ENCODE assay signal across 8 mouse cellular contexts in the genomic region with DNA sequence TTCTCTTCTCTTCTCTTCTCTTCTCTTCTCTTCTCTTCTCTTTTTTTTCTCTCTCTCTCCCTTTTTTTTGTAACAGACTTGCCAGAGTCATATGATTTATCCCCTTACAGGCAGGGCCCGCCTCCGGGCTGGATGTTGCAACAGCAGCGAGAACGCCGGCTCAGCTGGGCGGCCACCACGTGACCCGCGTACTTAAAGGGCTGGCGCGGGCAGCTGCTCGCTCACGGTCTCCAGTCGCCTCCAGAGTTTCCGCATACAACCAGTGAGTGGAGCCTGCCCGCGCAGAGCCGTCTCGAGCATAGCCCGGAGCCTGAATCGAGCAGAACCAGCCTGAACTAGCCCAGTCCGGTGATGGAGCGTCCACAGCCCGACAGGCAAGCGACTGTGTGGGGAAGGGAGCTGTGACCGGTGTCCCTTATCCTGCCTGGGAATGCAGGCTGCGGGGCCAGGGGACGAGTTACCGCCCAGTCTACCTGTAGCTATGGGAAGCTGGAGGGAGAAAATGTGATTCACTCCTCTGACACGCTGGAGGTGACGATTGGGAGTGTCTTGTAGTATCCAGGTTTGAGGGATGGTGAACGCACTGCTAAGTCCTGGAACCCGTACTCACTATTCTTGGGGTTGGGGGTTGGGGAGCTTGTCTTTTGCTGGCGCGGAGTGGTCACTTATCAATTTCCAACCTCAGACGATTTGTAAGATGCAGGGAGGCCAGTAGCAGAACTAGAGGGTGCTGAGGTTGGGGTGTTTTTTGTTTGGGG. TPM values are rescaled to one million over a fixed set of nuclear protein-coding genes. Genes with fewer than 3 reads are reported as not detected.
DNase-seq lines count a peak whose midpoint lies in the region; ATAC-seq and TF ChIP-seq lines count a peak whose summit lies in the region.

A gene (plus strand): TSS at position 223 of the 758 bp plus-strand sequence.

- WGBS in forebrain, embryonic 12.5 days: 0% methylated on average over 36 of the region's 36 CpGs
- 1% methylated on average over 36 of the region's 36 CpGs for WGBS in heart, embryonic 16.5 days
- WGBS in liver, embryonic 14.5 days (ENCODE audit: insufficient replicate concordance): 1% methylated on average over 36 of the region's 36 CpGs
- WGBS in stomach, embryonic 15.5 days: under 1% methylated on average over 36 of the region's 36 CpGs

- DNase-seq in kidney, postnatal 36 days: peak; percentile 97
- DNase-seq in liver, embryonic 14.5 days (ENCODE audit: low read depth in 3 of 3, low spot score in 3 of 3): peak in 2 of 3 experiments; percentile 42 to 44
- DNase-seq in neural tube, embryonic 10.5 days (ENCODE audit: extremely low spot score, low spot score): peak; percentile 91

- peaks cover 7% of the 10 kb centered on the region; the same call in 1 of the 2 replicates for H3K27me3 ChIP-seq in E14TG2a.4 (ENCODE audit: insufficient read depth, low read length)
- peaks cover 15% of the 10 kb centered on the region; the same call in 1 of the 2 replicates for H3K27me3 ChIP-seq in forebrain, embryonic 12.5 days
- no peaks in the 10 kb centered on the region for H3K27me3 ChIP-seq in heart, embryonic 16.5 days (ENCODE audit: control insufficient read depth, insufficient read depth, low read length)
- peaks cover 15% of the 10 kb centered on the region for H3K27me3 ChIP-seq in liver, embryonic 14.5 days (ENCODE audit: control insufficient read depth, insufficient read depth, low read length)
- H3K27me3 ChIP-seq in stomach, embryonic 15.5 days (replicated peaks): no peaks in the 10 kb centered on the region

- peaks cover 39% of the 10 kb centered on the region for H3K36me3 ChIP-seq in E14TG2a.4 (ENCODE audit: insufficient read depth, low read length)
- peaks cover 12% of the 10 kb centered on the region for H3K36me3 ChIP-seq in forebrain, embryonic 12.5 days (replicated peaks)
- H3K36me3 ChIP-seq in heart, embryonic 16.5 days (ENCODE audit: control insufficient read depth, insufficient read depth): no peaks in the 10 kb centered on the region
- no peaks in the 10 kb centered on the region for H3K36me3 ChIP-seq in liver, embryonic 14.5 days (replicated peaks; ENCODE audit: control insufficient read depth, insufficient read depth, low read depth)
- peaks cover 8% of the 10 kb centered on the region; the same call in 1 of the 2 replicates for H3K36me3 ChIP-seq in stomach, embryonic 15.5 days

- TF ChIP-seq CTCF in E14TG2a.4 (conservative IDR thresholded peaks at IDR 0.05; ENCODE audit: low read length): no peak
- 0 out of 2 replicates have a peak, but pooled peaks have one; percentile 12 for TF ChIP-seq CTCF in liver, embryonic 14.5 days (IDR thresholded peaks at IDR 0.05; ENCODE audit: low read depth)

- ATAC-seq in cerebellum, adult (ENCODE audit: insufficient number of reproducible peaks, low FRiP score, low TSS enrichment): peak; percentile 80
- peak; percentile 95 for ATAC-seq in forebrain, embryonic 12.5 days (ENCODE audit: low FRiP score)
- peak; percentile 94 for ATAC-seq in heart, embryonic 16.5 days (replicated peaks; ENCODE audit: extremely low read depth, insufficient read depth, low FRiP score)
- ATAC-seq in liver, embryonic 14.5 days (ENCODE audit: insufficient read depth): peak; percentile 68
- ATAC-seq in stomach, embryonic 15.5 days (ENCODE audit: insufficient read depth, low FRiP score, low read depth): peak; percentile 90

- H3K9me3 ChIP-seq in E14TG2a.4 (ENCODE audit: low read length): no peaks in the 10 kb centered on the region
- H3K9me3 ChIP-seq in forebrain, embryonic 12.5 days: no peaks in the 10 kb centered on the region
- H3K9me3 ChIP-seq in heart, embryonic 16.5 days (replicated peaks; ENCODE audit: control insufficient read depth, low read length): no peaks in the 10 kb centered on the region
- no peaks in the 10 kb centered on the region for H3K9me3 ChIP-seq in liver, embryonic 14.5 days (ENCODE audit: control insufficient read depth, low read length)
- no peaks in the 10 kb centered on the region for H3K9me3 ChIP-seq in stomach, embryonic 15.5 days

- H3K4me3 ChIP-seq in E14TG2a.4 (replicated peaks; ENCODE audit: low read length): peak within 1 kb of the TSS; percentile 93
- peak within 1 kb of the TSS; percentile 57 for H3K4me3 ChIP-seq in forebrain, embryonic 12.5 days (replicated peaks)
- H3K4me3 ChIP-seq in heart, embryonic 16.5 days (ENCODE audit: low read length): peak within 1 kb of the TSS; percentile 63
- H3K4me3 ChIP-seq in liver, embryonic 14.5 days (ENCODE audit: insufficient read depth in 1 of 2, low read depth in 2 of 2, low read length in 2 of 2): peak within 1 kb of the TSS; percentile 51 to 55
- peak within 1 kb of the TSS; percentile 58 for H3K4me3 ChIP-seq in stomach, embryonic 15.5 days (replicated peaks)

- TF ChIP-seq EP300 in liver, embryonic 14.5 days (IDR thresholded peaks at IDR 0.05; ENCODE audit: low read depth): no peak

- H3K9ac ChIP-seq in forebrain, embryonic 12.5 days: peak within 1 kb of the TSS; percentile 68
- peak within 1 kb of the TSS; percentile 75 for H3K9ac ChIP-seq in heart, embryonic 16.5 days (ENCODE audit: low read length)
- H3K9ac ChIP-seq in liver, embryonic 14.5 days (replicated peaks): peak within 1 kb of the TSS; percentile 54
- H3K9ac ChIP-seq in stomach, embryonic 15.5 days: peak within 1 kb of the TSS; percentile 50

- peak within 1 kb of the TSS; percentile 87 for H3K4me2 ChIP-seq in forebrain, embryonic 12.5 days
- H3K4me2 ChIP-seq in heart, embryonic 16.5 days (ENCODE audit: low read depth, low read length): peak within 1 kb of the TSS; percentile 79
- H3K4me2 ChIP-seq in liver, embryonic 14.5 days (ENCODE audit: low read depth): peak within 1 kb of the TSS; percentile 72
- H3K4me2 ChIP-seq in stomach, embryonic 15.5 days: peak within 1 kb of the TSS; percentile 88

- no peak within 1 kb of the TSS for H3K27ac ChIP-seq in forebrain, embryonic 12.5 days
- 0 out of 2 replicates have a peak within 1 kb of the TSS, but pooled peaks have one; percentile 29 for H3K27ac ChIP-seq in heart, embryonic 16.5 days (ENCODE audit: low read length)
- no peak within 1 kb of the TSS for H3K27ac ChIP-seq in liver, embryonic 14.5 days
- peak within 1 kb of the TSS; percentile 76 for H3K27ac ChIP-seq in stomach, embryonic 15.5 days

- H3K4me1 ChIP-seq in E14TG2a.4 (replicated peaks; ENCODE audit: low read depth, low read length): peaks cover 66% of the 10 kb centered on the region
- peaks cover 16% of the 10 kb centered on the region for H3K4me1 ChIP-seq in forebrain, embryonic 12.5 days
- peaks cover 15% of the 10 kb centered on the region for H3K4me1 ChIP-seq in heart, embryonic 16.5 days (ENCODE audit: control insufficient read depth, insufficient read depth, low read length)
- H3K4me1 ChIP-seq in liver, embryonic 14.5 days (replicated peaks; ENCODE audit: control insufficient read depth in 2 of 2, insufficient read depth in 2 of 2, low read length in 1 of 2): peaks cover 2 to 20% of the 10 kb centered on the region in 2 experiments; a peak in 2 of 4 replicates
- peaks cover 17% of the 10 kb centered on the region for H3K4me1 ChIP-seq in stomach, embryonic 15.5 days

RNA-seq across cellular contexts. Expression of the gene that starts here (rescaled TPM):
- polyA plus RNA-seq in forebrain, embryonic 12.5 days (2016; fragmentation: Nextera tagmentation; extraction: Ambion mirVana): 13.2 and 13.5 TPM in 2 replicates
- 16.8 and 17.6 TPM in 2 replicates for polyA plus RNA-seq in heart, embryonic 16.5 days (2015; fragmentation: Nextera tagmentation; extraction: Ambion mirVana)
- 87.2 and 91.8 TPM in 2 replicates for polyA plus RNA-seq in liver, embryonic 14.5 days (2012; rRNA removed)
- polyA plus RNA-seq in liver, embryonic 14.5 days (2014; fragmentation: Nextera tagmentation; extraction: Ambion mirVana): 57.7 and 61.7 TPM in 2 replicates
- 25.0 and 29.0 TPM in 2 replicates for polyA plus RNA-seq in stomach, embryonic 15.5 days (2015; fragmentation: Nextera tagmentation; extraction: Ambion mirVana)

Comparison
In these comparisons a context has a peak if more than half of its experiments do, and no peak if none do; other contexts are left out.
1. H3K27ac ChIP-seq: peak in heart, embryonic 16.5 days (single experiment) and stomach, embryonic 15.5 days (single experiment); none in forebrain, embryonic 12.5 days (single experiment) and liver, embryonic 14.5 days (single experiment).
2. DNase-seq: peak in every context shown above with its lines; median percentile 97 in kidney, postnatal 36 days; 91 in neural tube, embryonic 10.5 days; 43 in liver, embryonic 14.5 days.
3. Peak in every context shown above with its lines, with median percentiles within 50 percentile points of each other: H3K4me3 ChIP-seq, ATAC-seq, H3K4me2 ChIP-seq and H3K9ac ChIP-seq.